Mouse (Mus musculus) E14TG2a.4 (cell line): ENCODE results near the gene Aanat.

Source experiments
- H3K27me3 ChIP-seq: 2 replicates; pipeline ENCODE4 v1.6.1; 2014; ENCODE audit warnings: low read length, control low read depth; ENCODE audit not compliant: insufficient read depth
- H3K36me3 ChIP-seq: 2 replicates; pipeline ENCODE4 v1.6.1; 2014; ENCODE audit warnings: low read length, control low read depth; ENCODE audit not compliant: insufficient read depth
- H3K4me1 ChIP-seq: replicated peaks from 2 replicates; pipeline ENCODE4 v1.6.1; 2014; ENCODE audit warnings: low read depth, low read length, control low read depth
- H3K4me3 ChIP-seq: replicated peaks from 2 replicates; pipeline ENCODE4 v1.5.1; 2014; ENCODE audit warnings: mild to moderate bottlenecking, low read length
- H3K9me3 ChIP-seq: 2 replicates; pipeline ENCODE4 v1.6.1; 2014; ENCODE audit warnings: low read length, control low read depth
- CTCF ChIP-seq: conservative IDR thresholded peaks from 2 replicates; pipeline ENCODE4 v1.5.1; 2014; ENCODE audit warnings: low read length
- NANOG ChIP-seq: IDR thresholded peaks from 2 replicates; pipeline ENCODE4 v1.6.1; 2014; ENCODE audit warnings: borderline replicate concordance, low read length, mixed read lengths
- POU5F1 ChIP-seq: IDR thresholded peaks from 2 replicates; pipeline ENCODE4 v1.6.1; 2014; ENCODE audit warnings: low read length, borderline replicate concordance

Gene Aanat

GRCm38 (mm10) chr11:116611883-116612282, 25.7 kb downstream of the Aanat start:
- no peaks in the 10 kb centered on the region for H3K9me3 ChIP-seq
- no peaks in the 10 kb centered on the region for H3K27me3 ChIP-seq
- no peak overlapping the region for H3K4me3 ChIP-seq
- H3K4me1 ChIP-seq: peaks cover 93% of the 10 kb centered on the region
- TF ChIP-seq POU5F1 (no peak), CTCF (no peak), NANOG (no peak)
- peaks cover 40% of the 10 kb centered on the region for H3K36me3 ChIP-seq

GRCm38 (mm10) chr11:116612554-116612953, 26.3 kb downstream of the Aanat start:
- Histone ChIP-seq H3K9me3 (no peaks in the 10 kb centered on the region), H3K4me3 (no peak overlapping the region), H3K4me1 (peaks cover 94% of the 10 kb centered on the region), H3K36me3 (peaks cover 36% of the 10 kb centered on the region), H3K27me3 (no peaks in the 10 kb centered on the region)
- no peak for TF ChIP-seq CTCF
- TF ChIP-seq POU5F1: no peak
- no peak for TF ChIP-seq NANOG

DNA sequence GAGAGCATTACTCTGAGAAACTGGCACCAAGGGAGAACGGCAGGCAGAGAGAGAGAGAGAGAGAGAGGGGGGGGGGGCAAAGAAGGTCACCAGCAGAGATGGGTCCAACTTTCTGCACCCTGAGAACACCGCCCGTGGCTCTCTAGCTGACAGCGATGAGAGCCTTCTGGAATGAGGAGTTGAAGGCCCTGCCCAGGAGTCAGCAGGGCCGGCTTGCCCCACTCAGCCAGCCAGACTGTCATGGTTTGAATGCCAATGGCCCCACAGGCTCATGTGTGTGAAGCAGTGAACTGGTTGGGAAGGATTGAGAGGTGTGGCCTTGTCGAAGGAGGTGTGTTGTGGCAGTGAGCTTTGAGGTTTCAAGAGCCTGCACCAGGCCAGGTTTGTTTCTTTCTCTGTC, 27.0 kb downstream of the Aanat start:
- peaks cover 94% of the 10 kb centered on the region for H3K4me1 ChIP-seq
- H3K9me3 ChIP-seq: no peaks in the 10 kb centered on the region
- H3K4me3 ChIP-seq: no peak overlapping the region
- TF ChIP-seq CTCF (no peak), NANOG (no peak), POU5F1 (no peak)
- H3K27me3 ChIP-seq: no peaks in the 10 kb centered on the region
- H3K36me3 ChIP-seq: peaks cover 29% of the 10 kb centered on the region

GRCm38 (mm10) chr11:116615735-116616437, 29.7 kb downstream of the Aanat start:
- Histone ChIP-seq H3K4me3 (peak overlapping the region; percentile 61), H3K27me3 (no peaks in the 10 kb centered on the region), H3K9me3 (no peaks in the 10 kb centered on the region), H3K36me3 (peaks cover 16% of the 10 kb centered on the region), H3K4me1 (peaks cover 96% of the 10 kb centered on the region)
- no peak for TF ChIP-seq POU5F1
- TF ChIP-seq CTCF: no peak; the same call in 1 of the 2 replicates
- no peak for TF ChIP-seq NANOG

DNA sequence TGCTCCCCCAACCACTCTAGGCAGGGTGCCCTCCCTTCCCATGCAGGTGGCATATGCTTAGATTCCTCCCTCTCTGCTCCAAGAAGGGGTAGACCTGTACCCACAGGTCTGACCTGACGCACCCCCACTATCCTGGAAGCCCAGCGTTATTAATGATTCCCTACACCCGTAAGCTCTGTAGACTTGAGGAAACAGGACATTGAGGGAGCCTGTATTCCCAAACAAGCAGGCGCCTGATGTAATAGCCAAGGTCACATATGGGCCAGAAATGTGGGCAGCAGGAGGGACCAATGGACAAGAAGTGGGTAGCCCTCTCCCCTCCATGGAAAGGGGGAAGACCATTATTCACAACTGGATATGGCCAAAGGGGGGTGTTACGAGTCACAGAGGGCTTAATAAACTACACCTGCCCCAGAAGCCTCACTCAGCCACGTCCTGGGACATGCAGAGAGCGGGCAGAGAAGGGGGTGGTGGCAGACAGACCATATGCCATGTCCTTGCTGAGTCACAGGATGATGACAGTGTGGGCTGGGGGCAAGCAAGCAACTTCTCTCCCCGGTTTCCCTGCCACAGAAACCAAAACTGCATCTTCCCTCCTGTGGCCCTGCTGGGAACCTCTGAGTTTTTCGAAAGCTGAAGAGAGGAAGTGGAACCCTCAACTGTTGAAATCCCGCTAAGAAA, 30.3 kb downstream of the Aanat start:
- Histone ChIP-seq H3K36me3 (peaks cover 23% of the 10 kb centered on the region), H3K4me1 (peaks cover 97% of the 10 kb centered on the region), H3K27me3 (no peaks in the 10 kb centered on the region), H3K9me3 (no peaks in the 10 kb centered on the region), H3K4me3 (peak overlapping the region; percentile 11; the same call in 1 of the 2 replicates)
- no peak for TF ChIP-seq NANOG
- no peak for TF ChIP-seq POU5F1
- TF ChIP-seq CTCF: no peak

- no peak for TF ChIP-seq POU5F1
- no peak for TF ChIP-seq NANOG
- TF ChIP-seq CTCF: no peak
- peaks cover 98% of the 10 kb centered on the region for H3K4me1 ChIP-seq
- H3K4me3 ChIP-seq: 0 out of 2 replicates have a peak overlapping the region, but pooled peaks have one; percentile 7
- peaks cover 3% of the 10 kb centered on the region; the same call in 1 of the 2 replicates for H3K27me3 ChIP-seq
- no peaks in the 10 kb centered on the region for H3K9me3 ChIP-seq
- H3K36me3 ChIP-seq: peaks cover 23% of the 10 kb centered on the region
Observed at GRCm38 (mm10) chr11:116617641-116618040, 31.4 kb downstream of the Aanat start.

DNA sequence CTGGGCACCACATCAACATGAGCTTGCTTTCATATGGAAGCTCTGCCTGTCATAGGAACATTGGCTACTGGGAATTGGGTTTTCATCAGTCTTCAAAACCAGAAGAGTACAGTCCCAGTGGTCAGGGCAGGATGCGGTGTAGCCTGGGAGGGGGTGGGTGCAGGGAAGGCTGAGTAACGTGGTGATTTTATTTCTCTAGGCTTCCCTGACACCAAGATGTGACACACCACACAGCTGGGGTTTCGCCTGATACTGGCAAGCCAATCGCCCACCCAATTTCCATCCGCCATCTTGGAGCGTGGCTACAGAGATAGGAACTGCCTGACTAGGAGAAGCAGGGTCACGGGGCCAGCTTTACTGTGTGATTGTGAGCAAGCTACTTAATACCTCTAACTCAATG, 32.4 kb downstream of the Aanat start:
- no peaks in the 10 kb centered on the region for H3K9me3 ChIP-seq
- H3K27me3 ChIP-seq: peaks cover 13% of the 10 kb centered on the region
- no peak overlapping the region for H3K4me3 ChIP-seq
- H3K36me3 ChIP-seq: peaks cover 15% of the 10 kb centered on the region
- peaks cover 98% of the 10 kb centered on the region for H3K4me1 ChIP-seq
- no peak for TF ChIP-seq POU5F1
- TF ChIP-seq CTCF: no peak
- TF ChIP-seq NANOG: no peak

DNA sequence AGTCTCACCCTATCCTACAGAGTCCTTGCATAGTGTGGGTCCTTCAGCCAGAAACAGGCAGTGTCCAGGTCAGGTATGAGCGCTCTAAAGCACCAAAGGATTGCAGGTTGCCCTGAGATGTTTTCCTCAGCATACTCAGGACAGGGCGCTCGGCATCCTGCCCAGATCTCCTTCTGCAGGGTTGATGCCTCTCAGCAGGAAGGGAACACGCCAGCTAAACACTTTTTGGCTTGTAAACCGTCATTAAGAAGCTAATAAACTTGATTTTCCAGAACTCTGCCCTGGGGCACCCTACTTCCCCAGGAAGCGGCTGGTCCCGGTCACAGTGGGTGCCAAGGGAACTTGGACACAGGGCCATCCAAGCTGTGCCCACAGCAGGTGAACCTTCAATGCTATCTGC, 32.9 kb downstream of the Aanat start:
- H3K27me3 ChIP-seq: peaks cover 13% of the 10 kb centered on the region
- no peaks in the 10 kb centered on the region for H3K9me3 ChIP-seq
- H3K36me3 ChIP-seq: peaks cover 15% of the 10 kb centered on the region
- TF ChIP-seq CTCF (no peak), NANOG (no peak), POU5F1 (no peak)
- no peak overlapping the region for H3K4me3 ChIP-seq
- H3K4me1 ChIP-seq: peaks cover 95% of the 10 kb centered on the region

DNA sequence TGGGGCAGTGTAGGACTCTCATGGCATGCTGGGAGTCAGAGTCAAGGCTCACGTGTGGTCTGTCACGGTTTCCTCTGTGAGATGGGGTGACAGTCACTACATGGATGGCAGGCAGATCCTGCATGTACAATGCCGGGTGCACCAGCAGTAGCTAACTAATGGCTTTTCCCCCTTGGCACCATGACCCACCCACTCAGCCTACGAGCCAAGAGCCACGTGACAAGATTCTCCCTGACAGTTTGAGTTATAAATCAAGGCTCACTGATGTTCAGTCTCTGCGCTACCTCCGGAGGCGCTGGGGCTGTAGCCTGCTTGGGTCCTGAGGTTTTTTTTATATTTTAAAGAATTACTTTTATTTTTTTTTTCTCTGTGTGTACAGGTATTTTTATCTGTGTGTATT, 33.3 kb downstream of the Aanat start:
- Histone ChIP-seq H3K27me3 (peaks cover 13% of the 10 kb centered on the region), H3K9me3 (no peaks in the 10 kb centered on the region), H3K4me3 (peak overlapping the region; percentile 47), H3K4me1 (peaks cover 94% of the 10 kb centered on the region), H3K36me3 (peaks cover 15% of the 10 kb centered on the region)
- TF ChIP-seq CTCF: no peak
- no peak for TF ChIP-seq NANOG
- no peak for TF ChIP-seq POU5F1
